Mouse (Mus musculus): ENCODE measurements around the gene Selenoo.

Gene Selenoo

GRCm38 (mm10) chr15:89088607-89089247 is at the start of gene Selenoo:
Gene Selenoo, plus strand, starts transcription at chr15:89089084.
- peak; percentile 84 for DNase-seq (ENCODE audit: low read depth, low spot score)

GRCm38 (mm10) chr15:89044381-89044780 is 44.5 kb upstream of the Selenoo start:
- no peak for DNase-seq (ENCODE audit: low read depth, low spot score)

GRCm38 (mm10) chr15:89046356-89046755 is 42.5 kb upstream of the Selenoo start:
- DNase-seq (ENCODE audit: low read depth, low spot score): no peak

- no peak for DNase-seq (ENCODE audit: low read depth, low spot score)
Observed at GRCm38 (mm10) chr15:89054666-89055065, 34.2 kb upstream of the Selenoo start.

- no peak for DNase-seq (ENCODE audit: low read depth, low spot score)
Observed at GRCm38 (mm10) chr15:89058736-89059135, 30.1 kb upstream of the Selenoo start.

- no peak for DNase-seq (ENCODE audit: low read depth, low spot score)
Observed at GRCm38 (mm10) chr15:89059161-89059931, 29.5 kb upstream of the Selenoo start, which contains the start of gene Panx2. Gene Panx2, plus strand, starts transcription at chr15:89059734.

GRCm38 (mm10) chr15:89060032-89060681 is 28.7 kb upstream of the Selenoo start:
- no peak for DNase-seq (ENCODE audit: low read depth, low spot score)

GRCm38 (mm10) chr15:89060811-89061460 is 27.9 kb upstream of the Selenoo start:
- DNase-seq (ENCODE audit: low read depth, low spot score): no peak

GRCm38 (mm10) chr15:89061761-89062517 is 26.9 kb upstream of the Selenoo start:
- DNase-seq (ENCODE audit: low read depth, low spot score): no peak

- no peak for DNase-seq (ENCODE audit: low read depth, low spot score)
Observed at GRCm38 (mm10) chr15:89062518-89062910, 26.4 kb upstream of the Selenoo start.

- DNase-seq (ENCODE audit: low read depth, low spot score): no peak
Observed at GRCm38 (mm10) chr15:89063001-89063400, 25.9 kb upstream of the Selenoo start.

GRCm38 (mm10) chr15:89063536-89063935 is 25.3 kb upstream of the Selenoo start:
- DNase-seq (ENCODE audit: low read depth, low spot score): no peak

- no peak for DNase-seq (ENCODE audit: low read depth, low spot score)
Observed at GRCm38 (mm10) chr15:89064891-89065290, 24.0 kb upstream of the Selenoo start.

GRCm38 (mm10) chr15:89067609-89068008 is 21.3 kb upstream of the Selenoo start:
- DNase-seq (ENCODE audit: low read depth, low spot score): no peak

GRCm38 (mm10) chr15:89068226-89068625 is 20.7 kb upstream of the Selenoo start:
- no peak for DNase-seq (ENCODE audit: low read depth, low spot score)

GRCm38 (mm10) chr15:89069336-89069840 is 19.5 kb upstream of the Selenoo start:
- no peak for DNase-seq (ENCODE audit: low read depth, low spot score)

GRCm38 (mm10) chr15:89070606-89071005 is 18.3 kb upstream of the Selenoo start:
- no peak for DNase-seq (ENCODE audit: low read depth, low spot score)

GRCm38 (mm10) chr15:89073993-89074603 is 14.8 kb upstream of the Selenoo start:
- DNase-seq (ENCODE audit: low read depth, low spot score): no peak

GRCm38 (mm10) chr15:89074613-89075477 is 14.0 kb upstream of the Selenoo start, which contains the start of gene Trabd:
Gene Trabd, plus strand, starts transcription at chr15:89075124.
- DNase-seq (ENCODE audit: low read depth, low spot score): no peak
